Mouse (Mus musculus): ENCODE measurements around the gene Cd7. TPM values are rescaled to one million over a fixed set of nuclear protein-coding genes. Genes with fewer than 3 reads are reported as not detected.
"Not testable (repeated sequence)": the region's sequence is repeated elsewhere in the genome, so short reads cannot be mapped to it uniquely, and the experiment has no call there.

The Cd7 gene
- polyA plus RNA-seq, 1 experiment from 2014 or later, result not detected

DNA sequence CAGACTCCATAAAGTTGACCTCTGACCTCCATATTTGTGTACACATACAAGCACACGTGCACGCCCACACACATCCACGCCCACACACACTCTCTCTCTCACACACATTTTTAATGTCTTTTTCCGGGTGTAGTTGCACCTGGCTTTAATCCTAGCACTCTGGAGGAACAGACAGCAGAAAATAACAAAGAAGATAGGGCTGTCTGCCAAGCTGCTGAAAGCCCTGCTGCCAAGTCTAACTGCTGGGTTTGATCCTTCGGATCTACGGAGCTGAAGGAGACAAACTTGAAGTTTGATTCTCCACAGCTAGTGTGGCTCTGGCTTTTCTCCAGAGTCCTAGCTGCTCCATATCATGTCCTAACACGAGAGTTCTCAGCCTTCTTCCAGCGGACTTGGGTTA is 22.4 kb upstream of the Cd7 start:
- H3K9me3 ChIP-seq (replicated peaks), result no peaks in the 10 kb centered on the region
- H3K9ac ChIP-seq, result no peak overlapping the region
- H3K27ac ChIP-seq, result no peak overlapping the region
- no peaks in the 10 kb centered on the region for H3K27me3 ChIP-seq
- WGBS, result 80% methylated on average over 8 of the region's 8 CpGs
- H3K4me3 ChIP-seq, result no peak overlapping the region
- no peak for ATAC-seq (ENCODE audit: low FRiP score)
- no peaks in the 10 kb centered on the region for H3K36me3 ChIP-seq
- H3K4me1 ChIP-seq, result no peaks in the 10 kb centered on the region
- no peak overlapping the region for H3K4me2 ChIP-seq (replicated peaks)

DNA sequence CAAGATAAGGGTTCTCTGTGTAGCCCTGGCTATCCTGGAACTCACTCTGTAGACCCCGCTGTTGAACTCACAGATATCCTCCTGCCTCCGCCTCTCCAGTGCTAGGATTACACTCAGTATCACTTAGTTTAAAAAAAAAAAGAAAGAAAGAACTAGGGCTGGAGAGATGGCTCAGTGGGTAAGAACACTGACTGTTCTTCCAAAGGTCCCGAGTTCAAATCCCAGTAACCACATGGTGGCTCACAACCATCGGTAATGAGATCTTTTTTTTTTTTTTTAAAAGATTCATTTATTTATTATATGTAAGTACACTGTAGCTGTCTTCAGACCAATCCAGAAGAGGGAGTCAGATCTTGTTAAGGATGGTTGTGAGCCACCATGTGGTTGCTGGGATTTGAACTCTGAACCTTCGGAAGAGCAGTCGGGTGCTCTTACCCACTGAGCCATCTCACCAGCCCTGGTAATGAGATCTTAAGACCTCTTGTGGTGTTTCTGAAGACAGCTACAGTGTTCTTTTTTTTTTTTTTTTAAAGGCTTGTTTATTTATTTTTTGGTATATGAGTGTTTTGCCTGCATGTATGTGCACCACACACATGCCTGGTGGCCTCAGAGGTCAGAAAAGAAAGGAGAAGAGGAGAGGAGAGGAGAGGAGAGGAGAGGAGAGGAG is 21.3 kb upstream of the Cd7 start:
- H3K9ac ChIP-seq; H3K4me3 ChIP-seq; H3K36me3 ChIP-seq; H3K4me2 ChIP-seq (replicated peaks); H3K27me3 ChIP-seq; ATAC-seq (ENCODE audit: low FRiP score); H3K9me3 ChIP-seq (replicated peaks); H3K4me1 ChIP-seq; H3K27ac ChIP-seq: not testable (repeated sequence)
- 92% methylated on average over 6 of the region's 6 CpGs for WGBS

DNA sequence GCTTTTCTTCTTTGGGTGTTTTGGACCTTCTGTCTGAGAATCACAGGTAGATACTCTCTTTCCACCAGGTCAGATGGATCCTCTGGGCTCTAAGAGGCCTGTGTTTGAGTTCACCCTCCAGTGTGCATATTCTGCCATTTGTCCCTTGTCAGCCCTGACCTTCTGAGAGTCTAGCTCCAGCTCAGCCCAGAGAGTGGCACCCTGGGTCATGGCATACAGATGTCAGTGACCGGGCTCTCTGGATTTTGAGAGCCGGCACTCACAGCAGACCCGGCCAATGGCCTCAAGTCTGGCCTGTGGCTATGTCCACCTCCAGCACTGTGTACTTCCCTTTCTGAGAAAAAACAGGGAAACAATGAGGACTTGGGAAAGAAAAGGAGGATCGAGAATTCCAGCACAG is 20.3 kb upstream of the Cd7 start:
- no peak for ATAC-seq (ENCODE audit: low FRiP score)
- no peaks in the 10 kb centered on the region for H3K27me3 ChIP-seq
- H3K27ac ChIP-seq, result no peak overlapping the region
- H3K9ac ChIP-seq, result no peak overlapping the region
- no peaks in the 10 kb centered on the region for H3K4me1 ChIP-seq
- H3K4me2 ChIP-seq (replicated peaks), result no peak overlapping the region
- H3K4me3 ChIP-seq, result no peak overlapping the region
- 91% methylated on average over 4 of the region's 4 CpGs for WGBS
- no peaks in the 10 kb centered on the region for H3K36me3 ChIP-seq
- no peaks in the 10 kb centered on the region for H3K9me3 ChIP-seq (replicated peaks)

DNA sequence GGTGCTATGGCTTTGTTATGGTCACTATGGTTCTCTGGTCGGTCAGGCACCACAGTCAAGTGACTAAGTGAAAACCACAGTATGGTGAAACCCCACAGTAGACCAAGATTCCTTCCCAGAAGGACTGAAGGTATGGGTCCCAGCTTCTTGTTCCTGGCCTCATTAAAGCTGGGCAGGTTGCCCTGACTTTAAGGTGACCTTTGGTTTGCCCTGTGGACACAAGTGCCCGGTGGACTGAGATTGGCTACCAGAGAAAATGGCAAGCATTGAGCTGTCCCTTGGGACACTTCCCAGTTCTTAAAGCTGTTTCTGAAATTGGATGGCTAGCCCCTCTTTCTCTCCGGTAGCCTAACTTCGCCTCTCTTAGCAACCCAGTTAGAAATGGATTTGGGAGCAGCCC is 19.7 kb upstream of the Cd7 start:
- ATAC-seq (ENCODE audit: low FRiP score), result no peak
- Histone ChIP-seq H3K9ac (no peak overlapping the region), H3K4me3 (no peak overlapping the region), H3K36me3 (no peaks in the 10 kb centered on the region), H3K9me3 (replicated peaks) (no peaks in the 10 kb centered on the region), H3K27me3 (no peaks in the 10 kb centered on the region), H3K4me1 (no peaks in the 10 kb centered on the region), H3K4me2 (replicated peaks) (no peak overlapping the region), H3K27ac (no peak overlapping the region)
- 93% methylated on average over 4 of the region's 4 CpGs for WGBS

DNA sequence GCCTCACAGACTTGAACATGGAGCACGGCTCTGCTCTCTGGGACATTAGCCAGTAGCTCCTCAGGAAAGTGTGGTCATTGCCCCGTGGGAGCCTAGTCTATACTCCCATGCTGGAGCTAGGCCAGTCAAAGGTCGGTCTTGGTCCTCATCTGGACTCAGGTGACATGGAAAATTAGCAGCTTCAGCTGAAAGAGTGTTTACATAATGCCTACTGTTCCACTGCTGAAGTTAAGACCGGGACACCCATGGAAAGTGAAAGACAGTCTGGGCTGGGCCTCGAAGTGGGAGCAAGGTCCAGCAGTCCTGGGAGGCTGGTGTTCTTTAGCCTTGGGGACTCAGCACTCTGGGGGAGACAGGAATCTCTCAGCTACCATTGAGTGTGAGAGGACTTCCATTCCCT is 18.9 kb upstream of the Cd7 start:
- H3K36me3 ChIP-seq, result no peaks in the 10 kb centered on the region
- no peak overlapping the region for H3K4me2 ChIP-seq (replicated peaks)
- H3K27ac ChIP-seq, result no peak overlapping the region
- H3K4me3 ChIP-seq, result no peak overlapping the region
- H3K27me3 ChIP-seq, result no peaks in the 10 kb centered on the region
- 80% methylated on average over 5 of the region's 5 CpGs for WGBS
- no peak for ATAC-seq (ENCODE audit: low FRiP score)
- H3K4me1 ChIP-seq, result no peaks in the 10 kb centered on the region
- H3K9me3 ChIP-seq (replicated peaks), result no peaks in the 10 kb centered on the region
- no peak overlapping the region for H3K9ac ChIP-seq

DNA sequence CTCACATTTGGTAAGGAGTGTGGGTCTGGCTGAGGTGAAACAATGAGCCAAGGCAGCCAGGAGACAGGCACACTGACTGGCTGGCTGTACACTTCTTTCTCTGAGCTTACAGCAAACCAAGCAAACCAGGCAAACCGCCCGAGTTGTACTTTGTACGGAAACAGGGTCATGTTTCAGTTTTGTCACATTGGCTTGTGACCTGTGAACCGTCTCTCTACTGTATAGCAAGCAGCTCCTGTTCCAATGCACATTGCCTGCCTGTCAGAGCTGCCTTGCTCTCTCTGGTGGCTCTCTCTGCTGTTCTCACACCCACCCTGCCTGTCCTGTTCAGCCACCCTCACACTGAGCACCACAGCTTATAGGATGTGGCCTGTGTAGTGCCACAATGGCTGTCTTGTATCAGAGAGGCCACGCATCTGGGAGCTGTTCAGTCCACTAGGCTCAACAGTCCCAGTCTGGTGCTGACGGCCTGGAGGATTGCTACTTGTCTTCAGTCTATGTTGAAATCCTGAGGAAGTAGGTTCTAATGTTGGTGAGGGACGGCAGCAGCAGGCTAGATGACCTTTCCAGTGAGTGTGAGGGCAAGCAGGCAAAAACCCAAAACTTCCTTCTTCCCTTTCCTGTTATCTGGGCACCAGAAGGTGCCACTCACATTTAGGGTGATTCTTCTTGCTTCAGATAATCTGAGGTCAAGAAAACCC is 17.5 kb upstream of the Cd7 start:
- Histone ChIP-seq H3K27ac (no peak overlapping the region), H3K9ac (no peak overlapping the region), H3K27me3 (no peaks in the 10 kb centered on the region), H3K4me3 (no peak overlapping the region), H3K4me1 (no peaks in the 10 kb centered on the region), H3K36me3 (no peaks in the 10 kb centered on the region), H3K9me3 (replicated peaks) (no peaks in the 10 kb centered on the region), H3K4me2 (replicated peaks) (no peak overlapping the region)
- WGBS, result 62% methylated on average over 7 of the region's 7 CpGs
- ATAC-seq (ENCODE audit: low FRiP score), result no peak

DNA sequence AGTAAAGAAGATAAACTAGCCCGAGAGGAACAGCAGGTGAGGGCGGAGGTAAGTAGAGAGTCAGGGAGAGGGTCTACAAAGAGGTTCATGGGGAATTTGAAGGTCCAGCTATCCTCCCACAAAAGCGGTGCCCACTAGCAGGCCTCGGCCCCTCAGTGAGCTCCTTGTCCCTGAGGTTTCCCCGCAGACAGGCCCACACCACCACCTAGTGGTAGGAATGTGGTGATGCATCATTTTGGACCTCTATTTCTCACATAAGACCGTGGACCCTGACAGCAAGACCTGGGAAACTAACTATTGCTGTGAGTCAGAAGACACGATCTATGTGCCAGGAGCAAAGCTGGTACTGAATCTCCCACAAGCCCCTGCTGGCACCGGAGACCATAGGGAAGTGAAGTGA is 14.3 kb upstream of the Cd7 start:
- Histone ChIP-seq H3K4me1 (no peaks in the 10 kb centered on the region), H3K9ac (no peak overlapping the region), H3K4me2 (replicated peaks) (no peak overlapping the region), H3K9me3 (replicated peaks) (no peaks in the 10 kb centered on the region), H3K4me3 (no peak overlapping the region), H3K27me3 (no peaks in the 10 kb centered on the region), H3K27ac (no peak overlapping the region), H3K36me3 (no peaks in the 10 kb centered on the region)
- peak; percentile 32; the same call in 1 of the 2 replicates for ATAC-seq (ENCODE audit: low FRiP score)
- 14% methylated on average over 8 of the region's 8 CpGs for WGBS

DNA sequence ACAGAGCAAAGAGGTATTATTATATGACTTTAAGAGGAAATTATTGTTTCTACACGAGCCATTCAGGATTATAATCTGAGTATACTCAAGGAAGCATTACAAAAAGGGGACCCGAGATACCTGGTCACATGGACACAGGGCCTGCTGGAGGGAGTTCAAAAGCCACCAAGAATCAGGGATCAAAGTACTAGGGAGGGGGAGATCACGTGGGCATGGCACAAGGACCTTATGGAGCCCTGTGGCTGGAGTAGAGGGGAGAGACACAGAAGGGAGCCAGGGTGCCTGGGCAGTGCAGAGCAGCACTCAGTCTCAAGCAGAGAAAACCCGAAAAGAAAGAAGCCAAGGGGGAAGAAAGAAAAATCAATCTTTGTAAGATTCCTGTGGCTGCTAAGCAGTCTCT is 13.2 kb upstream of the Cd7 start:
- Histone ChIP-seq H3K9ac (no peak overlapping the region), H3K36me3 (no peaks in the 10 kb centered on the region), H3K27ac (no peak overlapping the region), H3K27me3 (no peaks in the 10 kb centered on the region), H3K4me1 (no peaks in the 10 kb centered on the region), H3K4me2 (replicated peaks) (no peak overlapping the region), H3K4me3 (no peak overlapping the region), H3K9me3 (replicated peaks) (no peaks in the 10 kb centered on the region)
- ATAC-seq (ENCODE audit: low FRiP score), result no peak
- 77% methylated on average over 4 of the region's 4 CpGs for WGBS

DNA sequence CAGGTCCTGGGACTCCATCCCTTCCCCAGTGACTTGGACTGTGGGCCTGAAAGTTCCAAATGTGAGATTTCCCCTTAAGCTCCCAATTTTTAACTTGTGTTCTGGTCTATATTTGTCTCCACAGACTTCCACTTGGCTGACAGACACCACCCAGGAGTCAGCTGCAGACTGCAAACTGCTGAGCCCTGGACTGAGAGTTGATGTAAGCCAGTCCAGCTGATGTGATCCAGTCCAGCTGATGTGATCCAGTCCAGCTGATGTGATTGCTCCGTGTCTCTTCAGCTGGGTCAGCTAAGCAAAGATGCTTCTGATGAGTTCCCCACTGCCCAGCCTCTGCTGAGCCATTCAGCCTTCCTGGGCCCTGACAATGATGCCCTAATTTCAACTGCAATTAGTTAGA is 12.6 kb upstream of the Cd7 start:
- Histone ChIP-seq H3K27ac (no peak overlapping the region), H3K27me3 (no peaks in the 10 kb centered on the region), H3K4me1 (no peaks in the 10 kb centered on the region), H3K4me3 (no peak overlapping the region), H3K4me2 (replicated peaks) (no peak overlapping the region), H3K9ac (no peak overlapping the region), H3K9me3 (replicated peaks) (no peaks in the 10 kb centered on the region), H3K36me3 (no peaks in the 10 kb centered on the region)
- ATAC-seq (ENCODE audit: low FRiP score), result no peak
- 74% methylated on average over 1 of the region's 1 CpGs for WGBS

DNA sequence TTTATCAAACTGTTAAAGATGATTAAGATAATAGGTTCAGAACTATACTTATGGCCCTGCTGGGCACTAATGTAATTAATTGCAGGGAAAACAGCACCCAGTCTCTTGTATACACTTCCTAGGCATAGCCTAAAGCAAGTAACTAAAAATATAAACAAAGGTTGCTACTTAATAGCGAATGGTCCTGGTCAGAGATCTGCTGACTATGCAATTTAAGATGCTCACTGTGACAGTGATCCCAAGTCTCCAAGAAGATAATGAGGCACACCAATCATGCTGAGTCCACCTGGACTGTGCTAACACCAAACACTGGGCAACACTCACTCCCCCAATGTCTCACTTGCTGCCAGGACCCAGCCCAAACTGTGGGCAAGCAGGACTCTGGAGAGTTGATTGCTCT is 10.6 kb upstream of the Cd7 start:
- Histone ChIP-seq H3K36me3 (no peaks in the 10 kb centered on the region), H3K4me2 (replicated peaks) (no peak overlapping the region), H3K27ac (no peak overlapping the region), H3K9me3 (replicated peaks) (no peaks in the 10 kb centered on the region), H3K4me3 (no peak overlapping the region), H3K27me3 (no peaks in the 10 kb centered on the region), H3K4me1 (no peaks in the 10 kb centered on the region), H3K9ac (no peak overlapping the region)
- 86% methylated on average over 1 of the region's 1 CpGs for WGBS
- ATAC-seq (ENCODE audit: low FRiP score), result no peak

DNA sequence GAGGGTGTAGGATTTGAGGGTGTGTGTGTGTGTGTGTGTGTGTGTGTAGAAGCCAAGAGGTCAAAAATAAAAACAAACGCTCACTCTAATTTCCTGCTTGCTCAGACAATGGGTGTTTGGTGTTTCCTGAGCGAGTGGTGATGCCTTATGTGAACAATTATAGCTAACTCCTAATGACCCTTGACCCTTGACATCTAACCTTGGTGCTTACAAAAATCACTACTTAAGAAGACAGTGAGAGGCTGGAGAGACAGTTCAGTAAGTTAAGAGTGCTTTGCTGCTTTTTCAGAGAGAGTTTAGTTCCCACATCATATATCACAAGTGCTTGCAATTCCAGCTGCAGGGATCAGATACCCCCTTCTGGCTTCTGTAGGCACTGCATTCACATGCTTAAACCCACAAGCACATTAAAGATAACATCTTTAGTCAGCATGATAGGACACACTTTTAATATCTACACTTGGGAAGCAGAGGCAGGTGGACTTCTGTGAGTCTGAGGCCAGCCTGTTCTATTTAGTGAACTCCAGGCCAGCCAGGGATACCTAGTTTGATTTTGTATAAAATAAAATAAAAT is 8.7 kb upstream of the Cd7 start:
- Histone ChIP-seq H3K4me2 (replicated peaks) (no peak overlapping the region), H3K4me1 (no peaks in the 10 kb centered on the region), H3K9ac (no peak overlapping the region), H3K27ac (no peak overlapping the region), H3K27me3 (peaks cover 11% of the 10 kb centered on the region), H3K4me3 (no peak overlapping the region), H3K9me3 (replicated peaks) (no peaks in the 10 kb centered on the region), H3K36me3 (no peaks in the 10 kb centered on the region)
- WGBS, result 76% methylated on average over 2 of the region's 2 CpGs
- ATAC-seq (ENCODE audit: low FRiP score), result no peak

DNA sequence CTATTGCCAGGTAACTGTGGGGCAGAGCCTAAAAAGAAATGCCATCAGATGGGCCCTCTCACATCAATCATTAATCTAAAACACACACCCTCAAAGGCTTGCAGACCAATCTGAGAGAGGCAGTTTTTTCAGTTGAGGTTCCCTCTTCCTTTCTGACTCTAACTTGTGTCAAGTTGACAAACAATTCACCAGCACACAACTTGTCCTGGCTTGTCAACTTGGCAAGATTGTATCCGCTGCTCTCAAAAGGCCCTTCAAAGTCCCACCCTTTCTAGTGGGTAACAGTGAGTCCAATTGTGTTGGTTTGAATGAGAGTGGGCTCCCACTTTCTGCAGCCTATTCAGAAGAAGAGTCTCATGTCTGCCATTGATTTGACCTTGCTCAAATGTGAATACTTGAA is 6.1 kb upstream of the Cd7 start:
- WGBS, result 38% methylated on average over 1 of the region's 1 CpGs
- no peak overlapping the region for H3K27ac ChIP-seq
- peaks cover 11% of the 10 kb centered on the region for H3K27me3 ChIP-seq
- no peaks in the 10 kb centered on the region for H3K4me1 ChIP-seq
- no peak overlapping the region for H3K4me3 ChIP-seq
- no peak overlapping the region for H3K4me2 ChIP-seq (replicated peaks)
- ATAC-seq (ENCODE audit: low FRiP score), result no peak
- no peaks in the 10 kb centered on the region for H3K36me3 ChIP-seq
- no peaks in the 10 kb centered on the region for H3K9me3 ChIP-seq (replicated peaks)
- no peak overlapping the region for H3K9ac ChIP-seq

DNA sequence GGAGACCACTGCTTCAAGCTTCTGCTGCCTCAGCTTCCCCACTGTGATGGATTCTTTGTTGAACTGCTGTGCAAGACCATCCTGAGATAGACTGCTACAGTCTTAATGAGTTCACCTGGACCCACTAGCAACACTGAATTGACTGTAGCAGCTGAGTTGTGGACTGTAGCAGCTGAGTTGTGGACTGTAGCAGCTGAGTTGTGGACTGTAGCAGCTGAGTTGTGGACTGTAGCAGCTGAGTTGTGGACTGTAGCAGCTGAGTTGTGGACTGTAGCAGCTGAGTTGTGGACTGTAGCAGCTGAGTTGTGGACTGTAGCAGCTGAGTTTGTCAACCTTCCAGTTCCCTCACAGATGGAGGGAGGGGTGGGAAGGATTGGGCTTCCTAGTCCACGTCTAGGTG is 3.8 kb upstream of the Cd7 start:
- 55% methylated on average over 1 of the region's 1 CpGs for WGBS
- not testable (repeated sequence) for H3K9me3 ChIP-seq (replicated peaks); H3K9ac ChIP-seq; H3K4me2 ChIP-seq (replicated peaks); H3K4me3 ChIP-seq; H3K27ac ChIP-seq; H3K36me3 ChIP-seq; ATAC-seq (ENCODE audit: low FRiP score); H3K4me1 ChIP-seq
- peaks cover 15% of the 10 kb centered on the region for H3K27me3 ChIP-seq

All from hindbrain, embryonic 12.5 days (tissue).